Mouse (Mus musculus) right cerebral cortex, postnatal 10 days (tissue): Measurements from ENCODE around the gene Fam13c.

Experiments used
- DNase-seq, 2 experiments: peaks; one replicate each; pipeline ENCODE4 v3.0.0; 2021; ENCODE audit warnings: low spot score in 2 of 2

Gene Fam13c

DNA sequence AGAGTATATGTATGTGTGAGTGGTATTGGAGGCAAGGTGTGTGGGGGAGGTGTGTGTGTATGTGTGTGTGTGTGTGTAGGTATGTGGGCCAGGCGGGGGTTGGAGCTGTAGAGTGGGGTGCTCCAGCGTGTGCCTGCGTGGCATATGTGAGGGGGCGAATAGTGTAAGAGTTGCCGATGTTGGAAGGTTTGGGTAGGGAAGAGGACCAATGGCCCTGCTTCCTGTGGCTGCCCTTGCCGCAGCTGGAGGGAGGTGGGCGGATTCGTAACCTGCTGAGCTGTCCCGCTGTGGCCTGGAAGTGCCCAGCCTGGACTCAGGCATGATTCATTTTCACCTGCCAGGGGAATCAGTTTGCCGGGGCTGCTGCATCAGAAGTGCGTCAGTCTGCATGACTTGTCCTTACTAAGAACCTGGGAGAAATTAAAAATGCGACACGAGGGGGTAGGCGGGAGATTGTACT lies 79.4 kb downstream of the Fam13c start:
- peak in 1 of 2 experiments; percentile 28 for DNase-seq

DNA sequence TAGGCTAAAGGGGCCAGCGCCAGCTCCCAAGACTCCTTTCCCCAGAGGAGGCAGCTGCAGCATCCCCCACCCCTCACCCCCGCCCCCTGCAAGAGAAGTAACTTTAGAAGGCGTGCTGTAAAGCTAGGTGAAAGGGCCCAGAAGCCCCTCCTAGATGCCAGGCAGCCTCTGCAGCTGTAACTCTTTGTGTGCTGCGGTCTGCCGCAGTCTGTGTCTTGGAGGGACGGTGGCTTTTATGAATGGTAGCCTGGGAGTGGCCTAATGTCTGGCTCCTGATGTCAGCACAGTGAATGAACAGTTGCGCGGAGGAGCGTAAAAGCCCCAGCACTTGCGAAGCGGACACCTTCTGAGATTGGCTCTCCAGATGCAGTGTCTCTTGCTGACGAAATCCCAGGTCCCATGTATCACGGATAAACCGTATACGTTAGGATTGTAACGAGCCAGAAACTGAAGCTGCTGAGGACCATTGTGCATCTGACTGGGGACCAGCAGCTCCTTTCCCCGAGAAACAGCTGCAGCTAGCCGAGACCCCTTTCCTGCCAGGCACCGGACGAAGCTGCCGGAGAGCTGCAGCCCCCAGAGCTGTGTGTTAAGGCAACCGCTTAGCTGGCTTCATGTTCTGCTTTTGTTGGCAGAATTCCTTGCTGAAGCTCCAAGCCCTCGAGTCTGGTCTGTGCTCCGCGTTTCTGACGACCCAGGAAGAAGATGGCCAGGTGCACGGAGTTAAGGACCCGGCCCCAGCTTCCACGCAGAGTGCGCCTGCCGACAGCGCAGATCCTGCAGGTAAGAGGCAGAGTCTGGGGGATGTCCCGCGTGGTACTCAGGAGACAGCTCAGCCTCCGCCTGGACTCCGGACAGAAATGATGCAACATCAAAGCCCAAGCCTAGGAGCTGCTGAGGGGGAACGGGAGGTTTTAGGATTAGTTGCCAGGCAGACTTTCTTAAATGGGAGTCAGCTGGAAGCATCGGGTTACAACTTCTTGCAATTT lies 80.2 kb downstream of the Fam13c start:
- peak; percentile 58 to 61 for DNase-seq

DNA sequence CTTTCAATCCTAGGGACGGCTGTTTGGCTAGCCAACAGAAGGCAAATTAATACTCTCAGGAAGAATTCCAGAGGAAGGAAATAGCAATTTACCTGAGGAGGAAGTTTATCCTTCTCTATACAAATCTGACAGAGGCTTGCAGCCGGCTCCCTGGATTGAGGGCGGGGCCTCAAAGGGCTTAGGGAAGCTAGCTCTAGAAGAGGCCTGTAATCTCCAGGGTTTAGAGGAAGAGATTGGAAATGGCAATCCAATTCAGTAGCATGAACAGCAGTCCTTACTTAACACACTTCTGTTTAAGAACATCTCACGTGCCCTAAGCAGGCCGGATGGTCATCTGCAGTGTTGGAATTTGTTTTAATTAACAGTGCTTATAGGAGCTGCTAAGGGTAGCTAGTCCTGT lies 81.1 kb downstream of the Fam13c start:
- peak in 1 of 2 experiments; percentile 23 for DNase-seq

DNA sequence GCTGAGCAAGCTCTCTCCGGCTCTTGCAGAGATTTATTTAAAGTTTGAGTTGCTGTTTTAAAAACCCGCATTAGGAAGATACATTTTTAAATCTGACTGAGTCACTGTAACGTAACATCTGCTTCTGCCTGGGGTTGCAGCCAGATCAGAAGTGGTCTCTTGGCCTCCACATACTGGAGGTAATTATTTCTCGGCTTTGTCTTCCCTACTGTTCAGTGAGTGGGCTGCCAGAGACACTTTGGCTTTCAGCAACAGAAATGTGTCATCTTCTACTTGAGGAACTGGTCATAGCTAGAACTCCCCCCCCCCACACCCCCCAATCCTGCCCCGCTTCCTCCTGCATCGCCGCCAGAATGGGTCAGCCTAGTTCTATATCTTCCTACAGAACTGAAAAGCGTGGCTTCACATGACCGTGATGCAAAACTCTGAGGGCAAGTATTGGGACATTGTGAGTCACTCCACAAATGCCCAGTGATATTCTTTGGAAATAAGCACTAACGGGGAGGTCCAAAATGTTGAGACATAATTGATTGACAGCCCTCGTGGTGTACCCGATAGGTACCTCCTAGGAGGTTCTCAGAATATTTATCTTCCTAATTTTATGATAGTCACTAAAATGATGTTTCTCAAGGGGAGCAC lies 90.0 kb downstream of the Fam13c start:
- no peak for DNase-seq

DNA sequence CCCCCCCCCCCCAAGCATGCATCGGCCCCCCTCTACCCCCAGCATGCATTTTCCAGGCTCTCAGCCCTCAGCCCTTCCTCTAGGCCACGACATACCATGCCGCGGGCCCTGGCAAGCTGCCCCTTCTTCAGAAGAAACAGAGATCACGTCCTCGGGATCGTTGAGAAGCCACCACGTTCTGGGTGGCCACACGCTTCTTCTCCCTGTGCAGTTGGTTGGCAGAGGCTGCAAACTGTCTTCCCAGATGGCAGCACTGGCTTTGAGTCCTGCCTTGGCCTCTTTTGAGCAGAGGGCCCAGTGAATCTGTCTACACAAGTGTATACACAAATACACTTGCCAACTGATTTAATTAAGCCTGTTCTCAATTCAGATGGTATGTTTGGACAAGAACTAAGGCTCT lies 92.0 kb downstream of the Fam13c start:
- DNase-seq: peak; percentile 72 to 79

DNA sequence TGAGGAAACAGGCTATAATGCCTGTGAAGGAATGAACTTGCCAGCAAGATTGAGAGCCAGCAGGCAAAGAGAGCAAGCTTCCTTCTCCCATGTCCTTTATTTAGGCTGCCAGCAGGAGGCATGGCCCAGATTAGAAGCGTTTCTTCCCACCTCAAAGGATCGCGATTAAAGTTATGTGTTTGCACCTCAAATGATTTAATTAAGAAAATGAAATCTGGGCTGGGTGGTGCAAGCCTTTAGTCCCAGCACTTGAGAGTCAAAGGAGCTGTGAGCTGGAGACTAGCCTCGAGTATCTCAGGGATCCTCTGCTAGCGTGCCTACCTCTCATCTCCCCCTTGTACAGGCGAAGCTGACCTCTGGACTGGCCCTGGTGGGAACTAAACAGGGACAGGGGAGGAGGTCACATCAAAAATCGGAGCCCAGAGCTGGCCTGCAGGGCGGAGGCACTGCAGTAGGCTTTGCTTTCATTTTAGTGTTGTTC lies 93.1 kb downstream of the Fam13c start:
- DNase-seq: peak; percentile 39 to 53

DNA sequence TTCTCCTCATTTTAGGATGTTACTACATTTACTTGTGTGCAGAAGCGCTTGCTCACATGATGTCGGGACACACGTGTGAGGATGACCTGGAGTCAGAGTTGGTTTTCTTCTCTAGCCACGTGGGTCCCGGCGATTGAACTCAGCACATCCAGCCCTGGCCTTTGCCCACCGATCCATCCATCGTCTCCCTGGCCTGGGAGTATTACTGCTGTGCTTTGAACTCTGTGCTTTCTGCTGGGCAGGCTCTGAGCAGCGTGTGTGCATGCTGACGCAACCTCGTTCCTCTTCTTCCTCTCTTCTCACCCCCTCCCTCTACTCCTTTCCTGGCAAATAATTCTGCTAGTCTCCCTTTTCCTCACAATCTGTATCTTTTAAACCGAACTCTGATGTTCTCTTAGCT lies 93.7 kb downstream of the Fam13c start:
- DNase-seq: peak in 1 of 2 experiments; percentile 25

DNA sequence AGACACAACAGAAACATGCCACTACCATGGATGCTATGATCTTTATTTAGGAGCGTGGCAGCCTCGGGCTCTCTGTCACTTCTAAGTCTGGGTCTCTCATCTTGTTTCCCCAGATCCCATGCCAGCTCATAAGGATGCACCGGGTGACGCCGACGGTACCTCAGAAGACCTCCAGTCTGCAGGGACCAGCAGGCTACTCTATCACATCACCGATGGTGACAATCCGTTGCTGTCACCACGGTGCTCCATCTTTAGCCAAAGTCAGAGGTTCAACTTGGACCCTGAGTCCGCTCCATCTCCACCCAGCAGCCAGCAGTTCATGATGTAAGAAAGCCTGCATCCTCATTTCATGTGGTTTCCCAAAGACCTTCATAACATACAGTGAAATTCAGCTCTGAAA lies 94.3 kb downstream of the Fam13c start:
- DNase-seq: peak in 1 of 2 experiments; percentile 24

DNA sequence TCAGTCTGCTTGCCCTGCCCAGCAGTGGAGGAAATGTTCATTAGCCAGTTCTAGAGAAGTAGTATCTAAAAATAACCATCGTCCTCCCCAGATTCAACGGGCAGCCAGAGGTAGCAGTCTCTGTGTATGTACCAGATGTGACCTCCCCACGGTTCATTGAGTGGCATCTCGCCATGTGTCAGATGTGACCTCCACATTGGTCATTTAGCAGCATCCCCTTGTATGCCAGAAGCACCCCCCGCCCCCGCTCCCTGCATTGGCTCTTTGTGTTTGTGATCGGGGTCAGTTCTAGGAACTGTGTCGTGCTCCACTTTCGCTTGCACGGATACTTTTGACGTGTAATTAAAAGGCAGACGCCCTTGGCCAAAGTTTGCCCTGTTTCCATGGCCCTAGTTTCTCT lies 95.1 kb downstream of the Fam13c start:
- no peak for DNase-seq

DNA sequence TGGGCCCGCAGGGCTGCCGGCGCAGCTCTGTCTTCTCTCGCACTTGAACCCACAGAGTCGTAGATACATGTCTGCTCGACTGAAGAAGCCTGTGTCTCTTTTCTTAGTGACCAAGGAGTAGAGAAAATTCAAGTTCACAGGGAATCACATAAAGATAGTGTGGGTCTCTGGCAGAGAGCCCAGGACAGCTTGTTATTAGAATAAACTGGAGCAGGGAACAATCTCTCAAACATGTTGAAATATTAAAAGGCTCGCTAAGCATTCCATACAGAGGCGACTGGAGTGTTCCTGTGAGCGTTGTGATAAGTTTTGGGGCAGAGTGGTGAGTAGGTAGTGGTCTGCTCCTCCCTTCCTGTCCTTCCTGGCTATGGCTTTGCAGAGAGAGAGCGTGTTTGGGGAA lies 97.4 kb downstream of the Fam13c start:
- no peak for DNase-seq

DNA sequence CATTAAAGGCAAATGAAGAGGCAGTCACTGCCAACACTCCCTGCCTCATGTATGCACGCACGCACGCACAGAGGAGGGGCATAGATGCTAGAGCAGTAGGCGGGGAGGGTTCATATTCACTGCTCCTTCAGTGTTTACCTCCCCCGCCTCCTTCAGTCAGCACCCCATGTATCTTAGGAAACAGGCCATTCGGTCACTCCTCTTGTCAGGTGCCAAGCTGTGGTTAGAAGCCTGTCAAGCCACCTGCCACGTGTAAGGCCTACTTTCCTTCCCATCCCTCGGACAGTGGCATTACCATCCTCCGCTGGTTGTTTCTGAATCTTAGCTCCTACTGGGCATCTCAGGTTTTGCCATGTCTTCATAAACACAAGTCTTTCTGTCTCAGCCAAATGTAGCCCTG lies 99.0 kb downstream of the Fam13c start:
- DNase-seq: no peak

DNA sequence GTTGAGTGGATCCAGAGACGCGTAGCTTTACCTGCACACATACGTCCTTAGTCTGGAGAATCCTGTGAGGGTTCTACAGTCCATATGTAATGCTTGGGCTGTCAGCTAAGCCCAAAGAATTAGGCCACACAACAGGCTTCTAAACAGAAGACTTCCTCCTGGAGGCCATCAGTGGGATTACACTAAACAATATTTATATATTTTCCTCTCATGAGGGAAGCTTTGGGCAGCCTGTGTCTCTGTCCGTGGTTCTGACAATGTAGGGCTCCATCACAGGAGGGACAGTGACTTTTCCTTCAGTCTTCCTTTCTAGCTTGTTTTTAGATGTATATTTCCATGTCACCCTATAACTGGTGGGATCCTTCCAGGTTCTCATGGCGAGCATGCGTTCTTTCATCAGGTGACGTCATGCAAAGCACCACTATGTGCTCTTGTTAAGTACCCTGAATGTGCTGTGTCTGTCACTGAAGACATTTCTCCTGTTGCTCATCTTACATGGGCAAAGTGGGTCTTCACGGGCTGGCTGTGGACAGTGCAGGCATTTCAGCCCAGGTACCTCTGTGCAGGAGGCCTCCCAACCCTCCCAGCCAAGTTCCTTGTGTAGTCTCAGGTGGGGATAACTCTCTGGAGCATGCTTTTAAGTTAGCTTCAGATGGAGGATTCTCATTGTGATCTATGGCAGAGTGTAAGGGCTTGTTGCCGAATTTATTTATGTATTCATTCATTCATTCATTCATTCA lies 100.3 kb downstream of the Fam13c start:
- DNase-seq: no peak

DNA sequence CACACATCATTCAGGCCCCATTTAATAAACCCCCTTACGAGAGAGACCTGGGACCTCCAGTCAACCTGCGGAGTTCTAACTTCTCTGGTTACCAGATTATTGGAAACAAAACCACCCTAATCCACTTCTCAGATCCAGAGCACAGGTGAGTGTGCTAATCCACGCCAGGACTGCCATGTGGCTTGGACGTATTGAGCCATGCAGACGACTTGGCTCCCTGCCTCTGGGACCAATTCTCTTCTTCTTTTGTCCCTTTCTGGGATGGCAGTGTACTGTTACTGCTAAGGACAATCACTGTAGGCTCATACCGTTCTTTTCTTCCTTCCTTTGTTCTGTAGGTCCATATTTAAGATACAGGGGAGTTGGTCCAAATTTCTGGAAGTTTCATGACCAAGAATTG lies 102.6 kb downstream of the Fam13c start:
- DNase-seq: no peak

DNA sequence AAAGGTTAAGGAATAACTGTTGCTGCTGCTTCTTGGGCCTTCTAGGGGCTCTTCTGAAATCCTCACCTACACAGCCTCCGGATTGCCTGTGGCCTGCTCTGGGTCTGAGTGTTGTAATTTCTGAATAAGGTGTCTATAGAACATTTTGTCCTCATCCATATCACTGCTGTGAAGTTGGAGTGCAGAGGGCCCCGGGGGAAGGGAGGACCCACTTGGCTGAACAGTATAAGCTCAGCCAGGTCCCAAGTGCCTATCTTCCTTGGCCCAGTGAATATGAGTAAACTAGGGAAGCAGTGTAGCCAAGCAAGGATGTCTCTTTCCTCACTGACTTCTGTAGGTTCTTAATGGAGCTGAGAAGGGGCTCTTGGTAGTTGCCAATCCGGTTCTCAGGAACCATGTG lies 112.2 kb downstream of the Fam13c start:
- no peak for DNase-seq

DNA sequence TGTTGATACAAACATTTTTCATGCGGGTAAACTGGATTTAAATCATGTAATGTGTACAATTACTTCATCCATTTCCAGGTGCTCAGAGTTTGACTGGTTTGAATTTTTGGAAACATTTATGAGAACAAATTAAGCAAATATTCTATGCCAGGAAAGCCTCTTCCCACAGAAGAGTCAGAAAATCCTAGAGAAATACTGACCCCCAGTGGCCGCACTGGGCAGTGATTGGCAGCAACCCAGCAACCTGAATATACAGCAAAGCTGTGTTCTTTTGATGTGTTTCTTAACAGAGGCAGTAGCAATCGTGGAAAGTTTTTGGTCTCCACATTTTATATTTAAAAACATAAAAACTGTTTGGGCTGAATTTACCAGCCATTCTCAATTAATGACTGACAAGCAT lies 123.4 kb downstream of the Fam13c start:
- peak; percentile 72 to 85 for DNase-seq

DNA sequence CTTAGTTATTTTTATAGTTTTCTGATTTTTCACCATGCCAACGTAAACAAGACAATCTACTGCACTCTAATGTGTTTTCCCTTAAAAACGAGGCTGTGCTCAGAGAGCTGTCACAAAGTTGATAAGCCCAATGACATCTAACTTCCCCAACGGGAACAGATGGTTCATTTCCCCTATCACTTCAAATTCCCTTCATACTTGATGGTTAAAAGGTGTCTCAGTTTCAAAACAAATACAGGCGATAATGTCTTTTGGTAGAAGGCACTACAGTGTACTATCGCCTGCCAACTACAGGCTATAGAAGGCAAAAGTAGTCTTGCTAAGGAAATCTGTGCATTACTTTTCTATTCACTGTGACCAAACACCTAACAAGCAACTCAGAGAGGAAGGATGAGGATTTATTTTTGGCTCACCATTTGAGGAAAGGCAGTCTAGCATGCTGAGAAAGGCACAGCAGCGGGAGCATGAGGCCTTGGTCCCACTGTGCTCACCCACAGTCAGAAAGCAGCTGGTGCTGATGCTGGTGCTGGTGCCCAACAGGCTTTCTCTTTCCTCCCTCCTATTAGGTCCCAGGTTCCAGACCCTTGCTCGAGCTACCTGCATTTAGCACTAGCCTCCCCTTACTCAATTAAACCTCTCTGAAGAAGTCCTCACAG lies 141.4 kb downstream of the Fam13c start:
- DNase-seq: no peak

DNA sequence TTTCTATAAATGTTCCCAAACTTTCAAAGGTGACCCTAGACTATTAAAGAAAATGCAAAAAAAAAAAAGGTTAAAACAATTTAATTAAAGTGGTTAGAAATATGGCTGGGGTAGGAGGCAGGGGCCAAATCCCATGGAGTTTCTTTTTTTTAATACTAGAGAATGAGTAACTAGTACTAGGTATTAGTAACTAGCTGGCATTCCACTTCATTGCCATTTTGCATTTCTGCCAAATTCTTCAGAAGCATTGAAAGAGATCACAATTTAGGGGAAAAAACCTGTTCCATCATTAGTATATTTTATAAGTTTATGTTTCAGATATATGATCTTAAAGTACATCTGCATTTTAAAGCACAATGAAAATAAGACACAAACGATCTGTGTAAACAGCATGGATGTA lies 143.9 kb downstream of the Fam13c start:
- no peak for DNase-seq

DNA sequence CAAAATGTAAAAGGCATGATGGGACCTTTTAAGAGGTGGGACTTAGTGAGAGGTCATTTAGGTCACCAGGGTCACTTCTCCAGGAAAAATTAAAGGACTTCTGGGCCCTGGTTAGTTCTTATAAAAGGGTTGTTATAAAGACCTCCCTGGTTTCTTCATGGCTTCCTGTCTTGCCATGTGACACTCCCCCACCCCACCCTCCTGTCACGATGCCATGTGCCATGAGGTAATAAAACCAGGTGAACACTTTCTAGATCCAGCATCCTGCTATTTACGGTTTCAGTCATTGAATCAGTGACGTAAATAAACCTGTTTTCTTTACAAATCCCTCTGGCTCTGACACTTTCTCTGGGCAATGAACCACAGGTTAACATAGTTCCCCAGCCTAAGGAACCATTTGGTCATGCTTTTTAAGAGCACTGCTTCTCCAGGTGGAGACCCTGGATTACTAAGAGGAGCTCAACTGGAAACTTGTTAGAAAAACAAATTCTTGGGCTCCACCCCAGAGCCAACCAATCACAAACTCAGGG lies 146.7 kb downstream of the Fam13c start:
- no peak for DNase-seq

DNA sequence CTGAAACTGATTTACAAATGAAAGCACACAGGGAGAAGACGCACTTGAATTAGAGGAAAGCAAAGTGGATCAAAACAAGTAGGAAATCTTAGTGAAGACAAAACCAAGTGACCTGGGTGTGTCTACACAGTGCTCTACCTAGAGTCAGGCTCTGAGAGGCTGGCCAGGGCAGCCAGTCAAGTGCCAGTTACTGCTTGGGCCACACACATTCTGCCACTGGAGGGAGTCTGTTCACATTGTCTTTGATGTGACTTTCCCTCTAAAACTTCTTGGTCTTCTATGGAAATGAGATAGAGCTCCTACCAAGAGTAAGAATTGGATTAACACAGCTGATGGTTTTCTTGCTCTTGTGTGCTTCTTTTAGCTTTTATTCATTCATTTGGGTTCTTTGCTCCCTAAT lies 153.7 kb downstream of the Fam13c start:
- DNase-seq: peak in 1 of 2 experiments; percentile 47

DNA sequence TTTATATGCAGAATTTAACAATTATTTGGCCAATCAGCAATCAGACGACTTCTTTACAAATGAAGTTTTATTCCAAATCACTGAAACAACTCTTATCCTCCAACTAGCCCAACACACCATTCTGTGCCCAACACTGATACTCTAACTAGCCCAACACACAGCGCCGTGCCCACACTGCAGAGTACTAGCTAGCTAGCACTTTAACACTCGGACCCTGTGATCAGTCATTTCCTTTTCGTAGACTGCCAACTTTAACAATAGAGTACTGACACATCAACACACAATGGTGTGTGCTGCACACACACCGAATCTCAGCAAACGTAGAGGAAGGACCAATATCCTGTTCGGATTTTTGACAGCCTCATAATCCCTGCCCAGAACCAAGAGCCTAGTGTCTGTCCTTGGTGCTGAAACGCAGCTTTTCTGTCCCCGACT lies 157.8 kb downstream of the Fam13c start:
- DNase-seq: peak; percentile 33 to 52

DNA sequence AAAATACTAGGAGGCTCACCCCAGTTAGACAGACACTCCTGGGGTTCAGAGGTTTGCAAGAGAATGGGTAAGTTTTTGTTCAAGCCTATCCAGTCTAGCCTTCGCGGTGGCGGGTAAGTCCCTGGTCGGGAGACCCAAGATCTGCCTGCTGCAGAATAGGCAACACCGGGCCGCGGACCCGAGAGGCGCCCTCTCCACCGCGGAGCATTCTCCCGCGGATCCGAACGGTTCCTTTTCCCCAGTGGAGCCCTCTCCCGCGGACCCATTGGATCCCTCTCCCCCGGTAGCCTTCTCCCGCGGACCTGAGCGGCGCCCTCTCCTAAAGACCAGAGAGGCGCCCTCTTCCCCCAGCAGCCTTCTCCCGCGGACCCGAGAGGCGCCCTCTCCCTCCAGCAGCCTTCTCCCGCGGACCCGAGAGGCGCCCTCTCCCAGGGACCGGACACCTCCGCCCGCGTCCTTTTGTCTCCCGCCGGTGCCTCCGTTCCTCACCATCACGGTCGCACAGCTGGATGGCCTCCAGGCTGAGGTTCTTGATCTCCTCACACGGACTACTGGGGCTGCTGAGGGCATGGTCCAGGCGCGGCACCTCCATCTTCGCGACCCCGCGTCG lies 158.3 kb downstream of the Fam13c start:
- DNase-seq: peak; percentile 68 to 71
